Mouse (Mus musculus) cortical plate, adult 2 months (tissue): ENCODE results near the gene Uqcr11.

Source experiments
- CTCF ChIP-seq: fragments of 200-500 bp; IDR thresholded peaks from 2 replicates; pipeline ENCODE4 v1.5.1; 2011; ENCODE audit warnings: mild to moderate bottlenecking, control low read depth, low read length; ENCODE audit not compliant: insufficient read depth; ENCODE audit errors: extremely low read depth
- POLR2A ChIP-seq: fragments of 200-500 bp; IDR thresholded peaks from 2 replicates; pipeline ENCODE4 v1.6.1; 2011; ENCODE audit warnings: mild to moderate bottlenecking, low read length, control low read depth; ENCODE audit not compliant: insufficient read depth; ENCODE audit errors: extremely low read depth

DNA sequence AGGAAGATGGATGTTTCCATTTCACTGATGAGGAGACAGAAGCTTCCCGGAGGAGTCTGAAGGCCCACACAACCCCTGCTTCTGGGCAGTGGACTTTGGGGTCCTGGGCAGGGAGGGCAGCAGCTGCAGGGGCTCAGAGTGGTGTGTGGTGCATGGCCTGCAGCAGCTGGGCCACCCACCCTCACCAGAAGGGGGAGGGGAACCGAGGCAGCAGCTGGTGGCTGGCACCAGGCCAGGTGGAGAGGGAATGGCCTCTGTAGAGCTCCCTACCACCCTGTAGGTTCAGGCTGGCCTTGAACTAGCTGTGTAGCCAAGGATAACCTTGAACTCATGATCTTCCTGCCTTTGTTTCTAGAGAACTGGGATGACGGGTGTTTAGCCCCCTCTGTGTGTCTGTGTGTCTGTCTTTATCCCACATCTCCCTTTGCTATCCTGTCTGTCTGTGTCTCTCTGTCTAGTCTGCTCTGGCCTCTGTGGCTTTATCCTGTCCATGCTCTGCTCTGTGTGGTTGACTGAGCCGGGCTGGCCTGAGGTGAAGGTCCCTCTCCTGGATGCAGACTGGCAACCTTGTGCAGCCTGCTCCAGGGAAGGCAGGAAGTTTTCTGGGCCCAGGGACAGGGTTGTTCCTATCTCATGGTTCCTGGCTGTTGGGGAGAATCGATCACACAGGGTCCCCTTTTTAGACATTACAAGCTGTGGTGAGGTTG lies 37.9 kb upstream of the Uqcr11 start:
- TF ChIP-seq CTCF (no peak), POLR2A (no peak)
